Mouse (Mus musculus): ENCODE measurements at regions not wholly inside any gene's neighbourhood (a gene's known extent, or its start where the extent isn't known, plus 50 kb on each side); places are given as distances from the start of the nearest gene placed in this dataset.

DNA sequence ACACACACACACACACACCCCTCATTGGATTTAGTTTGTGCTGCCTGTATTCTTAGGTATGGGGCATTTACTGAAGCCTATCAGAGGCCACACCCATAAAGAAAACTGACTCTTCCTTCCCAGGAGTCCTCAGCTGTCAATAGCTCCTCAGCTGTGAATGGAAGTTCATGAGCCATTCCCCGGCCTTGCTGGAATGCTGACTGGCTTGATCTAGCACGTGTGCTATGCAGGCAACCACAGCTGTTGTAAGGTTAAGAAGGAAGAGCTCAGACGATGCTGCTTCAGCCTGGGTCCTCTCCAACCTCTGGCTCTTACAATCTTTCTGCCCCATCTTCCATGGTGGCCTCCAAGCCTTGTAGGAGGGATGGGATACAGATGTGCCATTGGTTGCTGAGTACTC is 226.7 kb downstream of the Skap2 start:
- CTCF ChIA-PET: interaction anchor here (0.6 to 1.2 kb wide), 7 partner anchors 9 to 401 kb away, joined by 3 to 16 read pairs (median 5); no protein-coding TSS in a partner anchor
- POLR2A ChIA-PET: no interaction called here

DNA sequence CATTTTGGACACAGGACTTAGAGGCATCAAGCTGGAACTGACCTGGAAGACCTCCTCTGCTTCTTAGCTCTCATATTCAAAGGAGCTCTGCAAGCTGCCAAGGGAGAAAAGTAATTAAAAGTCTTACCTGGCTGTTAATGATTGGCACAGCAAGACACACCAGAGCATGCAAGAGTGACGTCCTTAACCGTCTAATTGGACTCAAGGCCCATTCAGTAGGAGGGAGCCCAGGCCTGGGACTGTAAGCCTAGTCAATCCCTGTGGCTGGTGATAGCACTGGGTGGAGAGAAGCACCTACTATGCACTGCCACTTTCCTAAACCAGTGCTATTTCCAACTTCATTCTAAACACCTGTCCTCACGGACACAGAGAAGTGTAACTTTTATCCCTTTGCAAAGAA is 225.5 kb downstream of the Skap2 start:
- POLR2A ChIA-PET: no interaction called here
- CTCF ChIA-PET: no interaction called here

DNA sequence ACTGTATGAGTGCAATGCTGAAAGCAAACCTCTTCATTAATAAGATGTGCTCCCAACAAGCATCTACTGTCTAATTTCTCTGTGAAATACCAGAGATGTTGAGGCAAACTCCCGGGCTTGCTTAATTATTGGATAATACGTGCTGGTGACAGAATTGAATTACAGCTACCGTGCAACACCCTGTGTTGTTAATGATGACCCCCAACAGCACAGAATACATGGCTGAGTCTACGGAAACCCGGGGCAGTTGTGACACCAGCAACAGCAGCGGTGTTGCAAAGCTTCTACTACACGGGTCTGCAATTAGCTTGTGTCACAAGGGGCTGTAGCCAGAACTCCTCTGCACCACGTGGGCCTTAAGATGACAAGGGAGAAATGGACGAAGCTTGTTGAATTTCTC is 224.2 kb downstream of the Skap2 start:
- ChIA-PET CTCF (no interaction called here), POLR2A (interaction anchor here in 1 of 4 experiments (1.0 kb wide), 1 partner anchor 11 kb away, joined by 3 read pairs; no protein-coding TSS in a partner anchor)

DNA sequence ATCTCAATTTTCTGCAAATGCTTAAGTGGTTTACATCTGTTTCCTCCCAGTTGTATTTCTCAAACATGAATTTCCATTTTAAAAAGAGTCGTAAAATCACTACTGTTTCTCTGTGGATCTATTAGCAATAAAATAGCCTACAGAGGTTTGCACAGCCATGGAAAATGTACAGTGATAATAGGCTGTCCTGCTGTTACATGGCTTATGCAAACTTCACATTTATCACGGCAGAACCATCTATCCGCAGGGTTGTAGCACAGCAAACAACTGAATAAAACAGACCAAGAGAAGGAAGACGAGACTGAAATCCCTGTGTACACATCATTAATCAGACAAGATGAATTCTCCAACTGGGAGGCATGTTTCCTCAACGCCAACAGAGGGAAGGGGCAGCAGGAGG is 222.1 kb downstream of the Skap2 start:
- CTCF ChIA-PET: no interaction called here
- POLR2A ChIA-PET: no interaction called here

DNA sequence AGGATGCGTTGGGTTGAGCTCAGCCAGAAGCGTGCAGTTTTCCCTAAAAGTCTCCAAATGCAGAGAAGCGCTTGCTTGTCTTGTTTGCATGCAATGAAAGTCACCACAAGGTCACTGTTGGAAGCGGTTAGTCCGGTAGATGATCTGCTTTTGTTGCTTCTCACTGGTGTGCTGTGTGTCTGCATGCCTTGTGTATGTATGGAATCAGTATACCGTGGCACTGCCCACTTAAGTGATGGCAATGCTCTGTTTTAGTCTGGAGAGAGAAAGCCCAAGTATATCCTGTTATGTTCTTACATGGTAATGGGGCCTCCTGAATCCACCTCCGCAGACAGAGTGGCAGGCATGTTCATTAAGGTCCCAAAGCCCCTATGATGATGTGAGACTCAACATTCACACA is 221.7 kb downstream of the Skap2 start:
- CTCF ChIA-PET: no interaction called here
- POLR2A ChIA-PET: no interaction called here

DNA sequence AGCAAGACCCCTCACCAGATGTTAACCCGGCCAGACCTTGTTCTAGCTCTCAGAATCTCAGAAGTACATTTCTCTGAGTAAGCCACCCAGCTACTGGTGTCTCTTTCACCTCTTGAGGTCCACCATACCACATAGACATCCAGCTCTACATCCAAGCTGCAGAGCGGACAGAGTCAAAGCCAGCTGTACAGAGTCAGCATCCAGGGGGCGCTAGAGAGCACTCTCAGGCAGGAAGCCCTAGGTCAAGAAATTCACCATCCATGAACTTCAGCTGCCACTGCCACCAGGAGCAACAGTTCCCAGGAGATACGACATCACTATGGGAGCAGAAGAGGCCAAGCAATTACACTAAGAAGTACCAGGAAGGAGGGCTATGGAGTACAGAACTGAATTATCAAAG is 217.0 kb downstream of the Skap2 start:
- ChIA-PET CTCF (interaction anchor here (0.5 to 1.5 kb wide), 25 partner anchors 9 to 533 kb away, joined by 3 to 7 read pairs (median 3); partner anchors contain the start of gene Hoxa7 (in 2 of the 4)), POLR2A (interaction anchor here in 2 of 4 experiments (0.5 to 1.1 kb wide), 4 partner anchors 18 to 362 kb away, joined by 3 to 9 read pairs (median 4); no protein-coding TSS in a partner anchor)

DNA sequence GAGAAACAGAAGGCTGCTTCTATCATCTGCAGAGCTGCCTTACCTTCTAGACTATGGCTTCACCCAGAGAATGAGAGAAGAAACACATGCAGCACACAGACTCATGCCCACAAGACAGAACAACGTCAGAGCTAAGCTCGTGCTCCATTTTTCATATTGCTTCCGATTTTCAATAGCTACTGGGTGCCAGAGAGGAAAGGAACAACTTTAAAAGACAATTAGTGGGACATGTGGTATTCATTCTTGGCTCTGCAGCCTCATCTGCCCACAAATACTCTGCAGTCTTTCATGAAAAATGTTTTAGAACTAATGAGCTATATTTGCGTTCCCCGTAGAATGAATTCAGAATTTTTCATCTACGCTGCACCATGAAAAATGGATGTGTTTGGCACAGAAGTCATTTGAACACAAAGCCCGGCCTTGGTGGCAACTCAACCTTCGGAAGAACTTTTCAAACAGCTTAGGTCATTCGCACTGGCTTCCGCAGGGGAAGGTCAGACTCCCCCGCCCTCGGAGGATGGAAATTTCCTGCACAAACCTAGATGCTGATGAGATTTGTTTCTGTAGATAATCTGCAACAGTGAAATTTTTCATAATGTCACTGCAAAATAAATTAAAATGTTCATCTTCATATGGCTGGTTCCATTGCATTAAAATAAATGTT is 213.6 kb downstream of the Skap2 start:
- POLR2A ChIA-PET: interaction anchor here in 1 of 4 experiments (1.2 to 1.3 kb wide), 2 partner anchors 10 to 12 kb away, joined by 3 read pairs; no protein-coding TSS in a partner anchor
- CTCF ChIA-PET: interaction anchor here in 2 of 4 experiments (0.5 to 1.0 kb wide), 3 partner anchors 13 to 274 kb away, joined by 3 read pairs; no protein-coding TSS in a partner anchor

DNA sequence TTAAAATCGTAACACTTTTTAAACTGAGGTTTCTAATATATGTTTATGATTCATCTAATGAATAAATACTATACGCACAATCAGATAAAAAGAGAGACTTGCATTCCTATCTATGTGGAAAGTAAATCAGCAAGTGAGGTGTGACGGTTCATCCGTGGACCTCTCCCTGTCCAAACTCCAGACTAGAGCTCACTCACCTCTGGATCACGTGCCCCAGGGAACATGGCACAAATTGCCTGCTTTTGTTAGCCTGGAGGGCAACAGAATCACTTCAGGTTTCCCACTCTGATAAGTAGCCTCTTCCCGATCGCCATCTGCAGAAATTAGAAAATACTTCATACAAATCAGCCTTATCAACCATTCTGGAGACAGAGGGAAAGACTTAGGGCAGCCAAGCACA is 206.7 kb downstream of the Skap2 start:
- CTCF ChIA-PET: interaction anchor here in 1 of 4 experiments (0.5 kb wide), 1 partner anchor 425 kb away, joined by 3 read pairs; no protein-coding TSS in a partner anchor
- POLR2A ChIA-PET: no interaction called here

All from embryonic stem cell, embryonic (primary cell).